Mouse (Mus musculus) MEL (cell line): ENCODE measurements around the gene Pigx. TPM values are rescaled to one million over a fixed set of nuclear protein-coding genes. Genes with fewer than 3 reads are reported as not detected.

Experiments used
- DNase-seq: peaks from one replicate; pipeline ENCODE4 v3.0.0; 2011; ENCODE audit warnings: low read depth, low spot score
- H3K27ac ChIP-seq: 2 replicates; pipeline ENCODE4 v1.5.1; 2012; ENCODE audit warnings: low read depth, mild to moderate bottlenecking, control low read depth, low read length, moderate library complexity; ENCODE audit not compliant: control insufficient read depth
- H3K27me3 ChIP-seq, 2 experiments: fragments of 150-350 bp in 1 of 2; sonication (generic) in 1 of 2; 2 replicates each; pipeline ENCODE4 v1.6.1; 2012; ENCODE audit warnings: low read length in 2 of 2, mild to moderate bottlenecking in 2 of 2, improper control_type of control experiment in 1 of 2, moderate library complexity in 1 of 2; ENCODE audit not compliant: insufficient read depth in 2 of 2, control insufficient read depth in 1 of 2
- H3K36me3 ChIP-seq, 2 experiments: 2 replicates each; pipeline ENCODE4 v1.6.1; 2012 to 2014; ENCODE audit warnings: low read length in 2 of 2, improper control_type of control experiment in 1 of 2, inconsistent platforms in 1 of 2, mild to moderate bottlenecking in 1 of 2; ENCODE audit not compliant: insufficient read depth in 2 of 2, control insufficient read depth in 1 of 2
- H3K4me1 ChIP-seq, 2 experiments: fragments of 150-350 bp in 1 of 2; sonication (generic) in 1 of 2; 2 replicates each; pipeline ENCODE4 v1.6.1; 2012; ENCODE audit warnings: low read length in 2 of 2, improper control_type of control experiment in 1 of 2, mild to moderate bottlenecking in 1 of 2; ENCODE audit not compliant: insufficient read depth in 2 of 2, control insufficient read depth in 1 of 2
- H3K4me3 ChIP-seq, 2 experiments: fragments of 150-350 bp in 1 of 2; sonication (generic) in 1 of 2; 2 replicates each; pipeline ENCODE4 v1.5.1; 2012; ENCODE audit warnings: low read depth in 2 of 2, low read length in 2 of 2, mild to moderate bottlenecking in 2 of 2, moderate library complexity in 2 of 2, control low read depth in 1 of 2, improper control_type of control experiment in 1 of 2; ENCODE audit not compliant: control insufficient read depth in 1 of 2, insufficient read depth in 1 of 2
- H3K79me2 ChIP-seq: 2 replicates; pipeline ENCODE4 v1.6.1; 2012; ENCODE audit warnings: mild to moderate bottlenecking, low read length, moderate library complexity; ENCODE audit not compliant: control insufficient read depth, poor library complexity, insufficient read depth
- H3K9ac ChIP-seq: 2 replicates; pipeline ENCODE4 v1.6.1; 2012; ENCODE audit warnings: low read depth, mild to moderate bottlenecking, control low read depth, low read length, moderate library complexity; ENCODE audit not compliant: control insufficient read depth, poor library complexity, severe bottlenecking
- H3K9me3 ChIP-seq: fragments of 150-350 bp; sonication (generic); replicated peaks from 2 replicates; pipeline ENCODE4 v1.6.1; 2012; ENCODE audit warnings: mild to moderate bottlenecking, low read length, improper control_type of control experiment, moderate library complexity; ENCODE audit not compliant: insufficient read depth
- CHD1 ChIP-seq: IDR thresholded peaks from 2 replicates; pipeline ENCODE4 v1.6.1; 2012; ENCODE audit warnings: low read depth, mild to moderate bottlenecking, inconsistent platforms, low read length, improper control_type of control experiment
- CHD2 ChIP-seq: IDR thresholded peaks from 2 replicates; pipeline ENCODE4 v1.6.1; 2011; ENCODE audit warnings: low read length, improper control_type of control experiment
- CTCF ChIP-seq, 3 experiments: IDR thresholded peaks in 2 of 3; conservative IDR thresholded peaks in 1 of 3; 2 replicates each; pipeline ENCODE4 v1.5.1; 2011 to 2012; ENCODE audit warnings: low read length in 3 of 3, low read depth in 2 of 3, mild to moderate bottlenecking in 2 of 3, improper control_type of control experiment in 1 of 3, inconsistent platforms in 1 of 3, mixed read lengths in 1 of 3, moderate library complexity in 1 of 3; ENCODE audit not compliant: control insufficient read depth in 1 of 3, insufficient read depth in 1 of 3, poor library complexity in 1 of 3, severe bottlenecking in 1 of 3
- E2F4 ChIP-seq: IDR thresholded peaks from 2 replicates; pipeline ENCODE4 v1.6.1; 2011; ENCODE audit warnings: low read depth, low read length, improper control_type of control experiment, borderline replicate concordance
- EP300 ChIP-seq, 2 experiments: IDR thresholded peaks; 2 replicates each; pipeline ENCODE4 v1.6.1; 2011; ENCODE audit warnings: improper control_type of control experiment in 2 of 2, low read length in 2 of 2, low read depth in 1 of 2, mild to moderate bottlenecking in 1 of 2
- ETS1 ChIP-seq: IDR thresholded peaks from 2 replicates; pipeline ENCODE4 v1.6.1; 2012; ENCODE audit warnings: low read depth, mild to moderate bottlenecking, inconsistent platforms, low read length, improper control_type of control experiment, moderate library complexity
- GATA1 ChIP-seq: IDR thresholded peaks from 2 replicates; pipeline ENCODE4 v1.6.1; 2011; ENCODE audit warnings: low read depth, low read length, improper control_type of control experiment
- HCFC1 ChIP-seq: IDR thresholded peaks from 2 replicates; pipeline ENCODE4 v1.6.1; 2012; ENCODE audit warnings: low read depth, mild to moderate bottlenecking, inconsistent platforms, low read length, improper control_type of control experiment, moderate library complexity
- KAT2A ChIP-seq: conservative IDR thresholded peaks from 2 replicates; pipeline ENCODE4 v1.6.1; 2012; ENCODE audit warnings: low read depth, low read length, improper control_type of control experiment, inconsistent platforms
- MAX ChIP-seq: IDR thresholded peaks from 2 replicates; pipeline ENCODE4 v1.6.1; 2011; ENCODE audit warnings: low read length, improper control_type of control experiment
- MXI1 ChIP-seq: IDR thresholded peaks from 2 replicates; pipeline ENCODE4 v1.6.1; 2011; ENCODE audit warnings: mild to moderate bottlenecking, low read depth, low read length, improper control_type of control experiment
- MYB ChIP-seq: IDR thresholded peaks from 2 replicates; pipeline ENCODE4 v1.6.1; 2011; ENCODE audit warnings: mild to moderate bottlenecking, low read depth, low read length, improper control_type of control experiment
- MYC ChIP-seq: IDR thresholded peaks from 2 replicates; pipeline ENCODE4 v1.6.1; 2011; ENCODE audit warnings: low read depth, mild to moderate bottlenecking, low read length, improper control_type of control experiment, moderate library complexity
- NELFE ChIP-seq: IDR thresholded peaks from 2 replicates; pipeline ENCODE4 v1.6.1; 2011; ENCODE audit warnings: low read depth, low read length, improper control_type of control experiment
- NRF1 ChIP-seq: IDR thresholded peaks from 2 replicates; pipeline ENCODE4 v1.6.1; 2014; ENCODE audit warnings: low read depth, mild to moderate bottlenecking, inconsistent platforms, low read length, improper control_type of control experiment, moderate library complexity; ENCODE audit not compliant: poor library complexity, insufficient read depth, severe bottlenecking
- POLR2A ChIP-seq, 2 experiments: IDR thresholded peaks; 2 replicates each; pipeline ENCODE4 v1.6.1; 2011 to 2012; ENCODE audit warnings: low read length in 2 of 2, mild to moderate bottlenecking in 2 of 2, control low read depth in 1 of 2, improper control_type of control experiment in 1 of 2, low read depth in 1 of 2, moderate library complexity in 1 of 2; ENCODE audit not compliant: control insufficient read depth in 1 of 2, insufficient read depth in 1 of 2, poor library complexity in 1 of 2
- POLR2AphosphoS2 ChIP-seq: IDR thresholded peaks from 2 replicates; pipeline ENCODE4 v1.6.1; 2011; ENCODE audit warnings: low read length, improper control_type of control experiment
- POLR2AphosphoS5 ChIP-seq: IDR thresholded peaks from 2 replicates; pipeline ENCODE4 v1.6.1; 2012; ENCODE audit warnings: low read depth, borderline replicate concordance, mild to moderate bottlenecking, inconsistent platforms, low read length, moderate library complexity, mixed read lengths
- RAD21 ChIP-seq: IDR thresholded peaks from 2 replicates; pipeline ENCODE4 v1.6.1; 2011; ENCODE audit warnings: mild to moderate bottlenecking, low read depth, low read length, improper control_type of control experiment
- RCOR1 ChIP-seq: IDR thresholded peaks from 2 replicates; pipeline ENCODE4 v1.6.1; 2012; ENCODE audit warnings: low read depth, mild to moderate bottlenecking, inconsistent platforms, low read length, improper control_type of control experiment
- SIN3A ChIP-seq: IDR thresholded peaks from 2 replicates; pipeline ENCODE4 v1.6.1; 2012; ENCODE audit warnings: low read length, improper control_type of control experiment, inconsistent platforms
- SMC3 ChIP-seq: IDR thresholded peaks from 2 replicates; pipeline ENCODE4 v1.6.1; 2011; ENCODE audit warnings: low read depth, low read length, improper control_type of control experiment
- TAL1 ChIP-seq: IDR thresholded peaks from 2 replicates; pipeline ENCODE4 v1.6.1; 2012; ENCODE audit warnings: mild to moderate bottlenecking, inconsistent platforms, low read length, moderate library complexity, mixed read lengths
- TBP ChIP-seq: IDR thresholded peaks from 2 replicates; pipeline ENCODE4 v1.8.0; 2011; ENCODE audit warnings: low read depth, low read length, improper control_type of control experiment
- USF2 ChIP-seq, 2 experiments: IDR thresholded peaks; 2 replicates each; pipeline ENCODE4 v1.6.1; 2011 to 2012; ENCODE audit warnings: improper control_type of control experiment in 2 of 2, low read length in 2 of 2, borderline replicate concordance in 1 of 2, inconsistent platforms in 1 of 2, low read depth in 1 of 2, mild to moderate bottlenecking in 1 of 2; ENCODE audit not compliant: insufficient read depth in 1 of 2
- ZC3H11A ChIP-seq: IDR thresholded peaks from 2 replicates; pipeline ENCODE4 v1.6.1; 2012; ENCODE audit warnings: low read depth, mild to moderate bottlenecking, inconsistent platforms, low read length, improper control_type of control experiment
- ZMIZ1 ChIP-seq: IDR thresholded peaks from 2 replicates; pipeline ENCODE4 v1.6.1; 2012; ENCODE audit warnings: low read depth, mild to moderate bottlenecking, inconsistent platforms, low read length, improper control_type of control experiment, moderate library complexity
- polyA plus RNA-seq, 2 experiments: library from polyadenylated mRNA; stranded (reverse) in 1 of 2; unstranded in 1 of 2; fragments of >175 nt in 1 of 2; fragments of >200 nt in 1 of 2; gene quantifications; 2 replicates each; pipeline versions ENCODE4 v1.2.1 to v1.2.4; 2012; ENCODE audit warnings: low replicate concordance in 2 of 2, low read depth in 1 of 2; ENCODE audit not compliant: insufficient read length in 2 of 2, insufficient read depth in 1 of 2, missing spikeins in 1 of 2
- total RNA-seq: library from RNA; depleted of rRNA; stranded (reverse); fragments of 300-350 nt; gene quantifications from 2 replicates; pipeline ENCODE4 v1.2.3, GENCODE M21; 2012

The Pigx gene
- total and polyA plus RNA-seq, 3 experiments: 22.3 to 29.5 TPM; not detected in 1

DNA sequence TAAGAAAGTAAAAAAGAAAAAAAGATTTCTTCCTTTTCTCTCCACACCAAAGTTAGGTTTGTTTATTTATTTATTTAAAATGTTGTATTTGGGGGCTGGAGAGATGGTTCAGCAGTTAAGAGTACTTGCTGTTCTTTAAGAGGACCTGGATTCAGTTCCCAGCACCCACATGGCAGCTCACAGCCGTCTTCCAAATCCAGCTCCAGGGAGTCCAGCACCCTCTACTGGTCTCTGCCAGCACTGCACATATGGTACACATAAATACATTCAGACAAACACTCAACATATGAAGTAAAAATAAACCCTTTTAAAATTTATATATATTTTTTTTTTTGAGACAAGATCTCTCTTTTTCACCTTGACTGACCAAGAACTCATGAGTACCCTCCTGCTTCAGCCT, 6.2 kb upstream of the Pigx start:
- H3K36me3 ChIP-seq: peaks cover 0 to 5% of the 10 kb centered on the region in 2 experiments; a peak in 2 of 4 replicates
- H3K79me2 ChIP-seq: no peaks in the 10 kb centered on the region
- no peak overlapping the region for H3K9ac ChIP-seq
- H3K27me3 ChIP-seq: no peaks in the 10 kb centered on the region
- peak; percentile 40 for DNase-seq
- no peak overlapping the region for H3K27ac ChIP-seq
- no peak for TF ChIP-seq TAL1
- no peak for TF ChIP-seq HCFC1
- TF ChIP-seq POLR2AphosphoS2: no peak
- no peak for TF ChIP-seq MXI1
- no peak for TF ChIP-seq POLR2AphosphoS5
- no peak for TF ChIP-seq EP300 (IDR thresholded peaks at IDR 0.05; ENCODE audit: low read depth in 1 of 2, low read length in 2 of 2)
- TF ChIP-seq POLR2A (IDR thresholded peaks at IDR 0.05; ENCODE audit: control insufficient read depth in 1 of 2, insufficient read depth in 1 of 2, low read depth in 1 of 2, low read length in 2 of 2, poor library complexity in 1 of 2): no peak
- TF ChIP-seq TBP: no peak
- TF ChIP-seq USF2 (IDR thresholded peaks at IDR 0.05; ENCODE audit: borderline replicate concordance in 1 of 2, insufficient read depth in 1 of 2, low read depth in 1 of 2, low read length in 2 of 2): no peak
- peak; percentile 8; the same call in 1 of the 2 replicates for TF ChIP-seq RAD21
- TF ChIP-seq CTCF (IDR thresholded peaks at IDR 0.05 in 2 of 3, conservative IDR thresholded peaks at IDR 0.05 in 1 of 3; ENCODE audit: control insufficient read depth in 1 of 3, insufficient read depth in 1 of 3, low read depth in 2 of 3, low read length in 3 of 3, poor library complexity in 1 of 3, severe bottlenecking in 1 of 3): peak; percentile 33 to 47 (median 42)
- TF ChIP-seq RCOR1: no peak
- TF ChIP-seq ZMIZ1: no peak
- no peak for TF ChIP-seq MYB
- TF ChIP-seq NELFE: no peak
- no peak for TF ChIP-seq CHD1
- TF ChIP-seq SIN3A: no peak
- no peaks in the 10 kb centered on the region for H3K9me3 ChIP-seq
- H3K4me1 ChIP-seq: peaks cover 0 to 7% of the 10 kb centered on the region in 2 experiments; a peak in 2 of 4 replicates
- no peak overlapping the region for H3K4me3 ChIP-seq

DNA sequence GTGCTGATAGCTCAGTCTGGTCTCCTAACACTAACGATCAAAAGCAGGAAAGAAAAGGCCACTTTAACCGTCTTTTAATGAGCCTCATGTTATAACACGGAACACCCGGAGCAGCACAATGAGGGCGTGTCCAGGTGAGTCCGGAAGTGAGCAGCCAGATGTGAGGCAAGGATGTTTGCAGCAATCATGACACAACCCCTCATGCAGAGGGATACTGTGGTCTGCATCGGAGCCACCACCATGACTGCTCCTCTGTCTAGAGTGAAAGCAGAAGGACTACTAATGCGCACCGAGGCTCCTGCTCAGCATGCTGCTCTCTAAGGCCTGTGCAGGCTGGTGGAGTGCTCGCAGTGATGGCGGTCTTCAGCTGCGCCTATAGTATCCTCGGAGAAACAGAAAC, 2.8 kb upstream of the Pigx start:
- TF ChIP-seq CHD1 (no peak), KAT2A (no peak), E2F4 (no peak), CTCF (IDR thresholded peaks at IDR 0.05 in 2 of 3, conservative IDR thresholded peaks at IDR 0.05 in 1 of 3; ENCODE audit: control insufficient read depth in 1 of 3, insufficient read depth in 1 of 3, low read depth in 2 of 3, low read length in 3 of 3, poor library complexity in 1 of 3, severe bottlenecking in 1 of 3) (no peak), SMC3 (no peak), EP300 (IDR thresholded peaks at IDR 0.05; ENCODE audit: low read depth in 1 of 2, low read length in 2 of 2) (no peak), NRF1 (no peak), MYC (no peak), MAX (no peak), ZC3H11A (no peak), ETS1 (no peak), GATA1 (no peak), MXI1 (no peak), ZMIZ1 (no peak), RCOR1 (no peak), CHD2 (no peak), MYB (no peak)
- H3K27ac ChIP-seq: no peak overlapping the region
- H3K79me2 ChIP-seq: peaks cover 6% of the 10 kb centered on the region
- no peak overlapping the region for H3K9ac ChIP-seq
- H3K9me3 ChIP-seq: no peaks in the 10 kb centered on the region
- H3K36me3 ChIP-seq: peaks cover 0 to 14% of the 10 kb centered on the region in 2 experiments; a peak in 2 of 4 replicates
- no peak overlapping the region for H3K4me3 ChIP-seq
- peaks cover 0 to 4% of the 10 kb centered on the region in 2 experiments; a peak in 2 of 4 replicates for H3K4me1 ChIP-seq
- DNase-seq: no peak
- H3K27me3 ChIP-seq: no peaks in the 10 kb centered on the region
